Mouse (Mus musculus) spleen, adult 2 months (tissue): ENCODE measurements around the gene Car10.

Experiments used
- CTCF ChIP-seq: fragments of 200-500 bp; IDR thresholded peaks from 2 replicates; pipeline ENCODE4 v1.5.1; 2011; ENCODE audit warnings: mild to moderate bottlenecking, inconsistent platforms; ENCODE audit not compliant: insufficient read depth, insufficient read length, insufficient replicate concordance; ENCODE audit errors: extremely low read depth
- POLR2A ChIP-seq: fragments of 200-500 bp; IDR thresholded peaks from 2 replicates; pipeline ENCODE4 v1.6.1; 2011; ENCODE audit warnings: low read depth, low read length, inconsistent platforms

DNA sequence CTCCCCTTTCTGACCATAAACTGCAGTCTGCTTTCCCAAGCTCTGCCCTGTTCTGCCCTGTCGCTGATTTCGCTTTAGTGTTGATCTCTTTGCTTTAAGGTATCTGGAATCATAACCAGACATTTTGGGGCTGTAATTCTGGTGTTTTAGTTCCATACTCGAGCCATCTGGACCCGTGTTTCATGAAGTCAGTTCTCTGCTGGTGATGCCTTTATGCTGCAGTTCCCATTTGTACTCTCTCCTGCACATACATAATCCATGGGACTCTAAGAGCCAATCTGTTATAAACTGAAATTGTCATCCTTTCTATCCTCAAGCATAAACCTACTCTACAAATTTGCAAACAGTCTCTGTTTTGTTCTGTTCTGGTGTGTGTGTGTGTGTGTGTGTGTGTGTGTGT is 293.3 kb downstream of the Car10 start:
- TF ChIP-seq CTCF (no peak), POLR2A (no peak)
